Mouse (Mus musculus) testis, adult 2 months (tissue): ENCODE data around the gene Mllt11. TPM values are rescaled to one million over a fixed set of nuclear protein-coding genes. Genes with fewer than 3 reads are reported as not detected.

Source experiments
- H3K27ac ChIP-seq: fragments of 200-500 bp; 2 replicates; pipeline ENCODE4 v1.5.1; 2012; ENCODE audit warnings: low read depth, low read length; ENCODE audit not compliant: control insufficient read depth, insufficient read depth
- H3K27me3 ChIP-seq: fragments of 200-500 bp; 2 replicates; pipeline ENCODE4 v1.6.1; 2012; ENCODE audit warnings: mild to moderate bottlenecking, low read length, moderate library complexity; ENCODE audit not compliant: control insufficient read depth, insufficient read depth
- H3K36me3 ChIP-seq: fragments of 200-500 bp; 2 replicates; pipeline ENCODE4 v1.6.1; 2012; ENCODE audit warnings: mild to moderate bottlenecking, low read length; ENCODE audit not compliant: control insufficient read depth, insufficient read depth
- H3K4me1 ChIP-seq: fragments of 200-500 bp; 2 replicates; pipeline ENCODE4 v1.6.1; 2012; ENCODE audit warnings: low read length; ENCODE audit not compliant: control insufficient read depth, insufficient read depth
- H3K4me3 ChIP-seq: fragments of 200-500 bp; 2 replicates; pipeline ENCODE4 v1.5.1; 2012; ENCODE audit warnings: low read depth, mild to moderate bottlenecking, low read length, moderate library complexity, mixed read lengths; ENCODE audit not compliant: control insufficient read depth
- CTCF ChIP-seq: fragments of 200-500 bp; IDR thresholded peaks from 2 replicates; pipeline ENCODE4 v1.5.1; 2012; ENCODE audit warnings: low read depth, mild to moderate bottlenecking, inconsistent platforms, low read length, moderate library complexity; ENCODE audit not compliant: control insufficient read depth, insufficient read depth, insufficient replicate concordance
- POLR2A ChIP-seq: fragments of 200-500 bp; IDR thresholded peaks from 2 replicates; pipeline ENCODE4 v1.6.1; 2012; ENCODE audit warnings: low read depth, mild to moderate bottlenecking, inconsistent platforms, low read length, moderate library complexity; ENCODE audit not compliant: control insufficient read depth
- polyA plus RNA-seq: library from polyadenylated mRNA; depleted of rRNA; stranded (reverse); fragments of >200 nt; gene quantifications from 2 replicates; pipeline ENCODE4 v1.2.3, GENCODE M21; 2012

The Mllt11 gene
- polyA plus RNA-seq, 1 experiment, result 839 TPM

- no peaks in the 10 kb centered on the region for H3K27me3 ChIP-seq
- peaks cover 3% of the 10 kb centered on the region for H3K36me3 ChIP-seq
- no peak for TF ChIP-seq CTCF
- no peak for TF ChIP-seq POLR2A
- peak overlapping the region; percentile 94 for H3K4me3 ChIP-seq
- peak overlapping the region; percentile 78; the same call in 1 of the 2 replicates for H3K27ac ChIP-seq
- peaks cover 6% of the 10 kb centered on the region for H3K4me1 ChIP-seq
These were observed 800 bp upstream of the Mllt11 start for GRCm38 (mm10) chr3:95232771-95233170.

- Histone ChIP-seq H3K27ac (peak overlapping the region; percentile 90), H3K27me3 (no peaks in the 10 kb centered on the region), H3K4me3 (peak overlapping the region; percentile 94), H3K4me1 (peaks cover 6% of the 10 kb centered on the region), H3K36me3 (peaks cover 3% of the 10 kb centered on the region)
- TF ChIP-seq POLR2A (no peak; the same call in 1 of the 2 replicates), CTCF (no peak)
These were observed 1.3 kb downstream of the Mllt11 start for GRCm38 (mm10) chr3:95230495-95231297.

DNA sequence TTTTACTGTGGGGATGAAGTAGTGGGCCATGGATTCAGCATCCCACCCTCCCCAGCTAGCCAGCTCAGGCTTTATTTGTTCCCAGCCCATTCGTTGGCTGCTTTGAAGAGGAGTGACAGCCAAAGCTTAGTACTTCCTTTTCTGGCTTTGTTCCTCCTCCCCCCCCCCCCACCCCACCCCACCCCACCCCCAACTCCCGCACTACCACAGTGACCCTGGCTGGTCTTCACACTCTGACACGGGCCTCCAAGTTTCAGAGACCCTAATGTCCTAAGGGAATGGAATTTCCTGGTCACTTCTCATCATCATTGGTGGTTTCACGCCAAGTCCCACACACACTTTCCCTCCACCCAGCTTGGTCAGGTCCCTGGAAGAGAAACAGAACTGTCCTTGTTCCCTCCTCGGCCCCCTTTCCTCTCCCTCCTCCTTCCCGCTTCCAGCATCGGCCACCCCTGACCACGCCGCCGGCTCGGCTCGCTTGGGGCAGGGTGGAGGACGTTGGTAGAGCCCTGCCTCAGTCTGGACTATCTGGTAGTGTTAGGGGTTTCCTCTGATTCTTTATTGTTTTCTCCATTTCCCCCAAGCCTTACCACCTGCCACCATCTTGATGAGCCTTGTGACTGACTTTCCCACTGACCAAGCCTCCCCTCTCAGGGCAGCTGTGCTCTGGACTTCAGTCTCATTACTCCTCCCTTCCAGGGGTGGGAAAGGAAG is 2.0 kb downstream of the Mllt11 start:
- H3K4me3 ChIP-seq, result peak overlapping the region; percentile 94
- H3K27me3 ChIP-seq, result no peaks in the 10 kb centered on the region
- TF ChIP-seq CTCF, result no peak
- no peak for TF ChIP-seq POLR2A
- H3K27ac ChIP-seq, result peak overlapping the region; percentile 90
- H3K36me3 ChIP-seq, result peaks cover 3% of the 10 kb centered on the region
- peaks cover 6% of the 10 kb centered on the region for H3K4me1 ChIP-seq

- Histone ChIP-seq H3K4me1 (peaks cover 6% of the 10 kb centered on the region), H3K27me3 (no peaks in the 10 kb centered on the region), H3K27ac (peak overlapping the region; percentile 65), H3K36me3 (peaks cover 3% of the 10 kb centered on the region), H3K4me3 (peak overlapping the region; percentile 94)
- TF ChIP-seq CTCF (no peak), POLR2A (no peak)
These were observed 2.8 kb downstream of the Mllt11 start for GRCm38 (mm10) chr3:95228894-95229780.

DNA sequence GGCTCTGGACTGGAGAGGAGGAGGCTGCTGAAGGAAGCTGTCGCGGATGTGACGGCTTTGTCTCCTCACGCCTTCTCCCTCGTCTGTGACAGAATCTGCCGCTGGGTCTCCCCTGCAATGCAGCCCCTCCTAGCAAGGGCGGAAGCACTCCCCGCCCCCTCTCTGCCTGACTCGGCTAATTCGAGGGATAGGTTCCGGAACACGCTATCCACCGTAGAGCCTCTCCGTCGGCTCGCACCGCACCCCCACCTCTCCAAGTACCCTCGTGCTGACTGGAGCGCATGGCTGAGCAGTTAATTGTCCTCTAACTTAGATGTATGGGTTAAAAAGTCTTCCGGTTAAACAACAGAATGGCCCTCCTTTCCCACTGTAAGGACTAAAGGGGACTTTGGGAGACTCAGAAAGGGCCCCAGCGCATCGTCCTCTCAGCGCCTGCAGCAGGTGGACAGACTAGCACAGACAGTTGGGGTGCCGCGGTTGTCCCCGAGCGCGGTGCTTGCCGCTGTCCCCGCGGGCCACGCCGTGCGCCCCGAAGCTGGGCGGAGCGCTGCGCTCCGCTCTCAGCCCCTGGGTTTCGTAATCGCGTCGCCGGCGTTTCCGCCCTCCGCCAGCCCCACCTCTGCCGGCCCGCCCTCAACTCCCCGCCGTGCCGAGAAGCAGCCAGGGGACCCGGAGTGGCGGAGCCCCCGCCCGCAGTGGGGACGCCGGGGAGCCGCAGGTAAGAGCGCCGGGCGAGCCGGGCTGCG is 3.6 kb downstream of the Mllt11 start, which contains the start of gene Cdc42se1:
TSS of gene Cdc42se1 (plus strand) at position 585 of the 746 bp plus-strand sequence.
- H3K4me1 ChIP-seq, result peaks cover 6% of the 10 kb centered on the region
- peak within 1 kb of the TSS; percentile 94 for H3K4me3 ChIP-seq
- peak within 1 kb of the TSS; percentile 93 for H3K27ac ChIP-seq
- H3K36me3 ChIP-seq, result no peaks in the 10 kb centered on the region; the same call in 1 of the 2 replicates
- TF ChIP-seq POLR2A (peak; percentile 58; the same call in 1 of the 2 replicates), CTCF (no peak)
- no peaks in the 10 kb centered on the region for H3K27me3 ChIP-seq

DNA sequence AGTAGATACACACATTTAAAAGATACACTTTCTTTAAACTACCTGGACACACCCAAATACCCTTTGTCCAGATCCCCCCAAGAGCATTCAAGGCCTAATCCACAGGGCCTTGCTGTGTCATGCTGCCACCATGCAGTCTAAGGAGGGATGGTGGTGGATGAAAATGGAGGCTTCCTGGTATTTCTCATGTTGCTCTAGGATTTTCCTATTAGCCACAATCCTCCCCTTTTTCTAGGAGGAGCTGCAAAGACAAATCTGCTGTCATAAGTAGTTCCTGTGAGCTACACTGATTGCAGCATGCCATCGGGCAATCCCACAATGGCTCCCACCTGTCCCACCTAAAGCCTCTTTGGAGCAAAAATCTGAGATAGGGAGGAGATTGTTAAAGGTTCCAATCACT is 4.8 kb downstream of the Mllt11 start:
- TF ChIP-seq POLR2A, result no peak
- no peak for TF ChIP-seq CTCF
- no peak overlapping the region for H3K27ac ChIP-seq
- H3K36me3 ChIP-seq, result no peaks in the 10 kb centered on the region
- peak overlapping the region; percentile 72 for H3K4me3 ChIP-seq
- H3K4me1 ChIP-seq, result peaks cover 6% of the 10 kb centered on the region
- H3K27me3 ChIP-seq, result no peaks in the 10 kb centered on the region
